Mouse (Mus musculus): Measurements from ENCODE around the gene Elmo1. TPM values are rescaled to one million over a fixed set of nuclear protein-coding genes. Genes with fewer than 3 reads are reported as not detected.

Elmo1 gene
- polyA plus RNA-seq, 1 experiment from 2014 or later: 45.9 TPM

DNA sequence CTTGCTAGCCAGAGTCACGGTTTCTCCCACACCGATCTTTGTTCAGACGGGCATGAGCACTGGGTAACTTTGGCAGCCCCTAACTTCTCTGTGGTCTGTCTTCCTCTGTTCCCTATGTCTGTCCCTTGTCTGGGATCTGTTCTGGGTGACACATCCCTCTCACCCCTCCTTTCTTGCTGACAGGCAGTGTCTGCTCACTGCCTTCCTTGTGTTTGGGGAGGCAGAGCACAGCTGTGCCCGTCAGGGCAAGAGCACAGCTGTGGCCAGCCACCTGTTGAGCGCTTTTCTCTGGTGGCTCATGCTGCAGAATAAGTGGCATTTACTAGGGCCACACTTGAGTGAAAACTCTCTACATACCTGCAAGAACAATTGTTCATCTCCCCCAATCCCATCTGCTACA, 116.7 kb downstream of the Elmo1 start:
- Histone ChIP-seq H3K4me1 (replicated peaks) (no peaks in the 10 kb centered on the region), H3K4me2 (no peak overlapping the region), H3K27ac (no peak overlapping the region), H3K9me3 (no peaks in the 10 kb centered on the region), H3K4me3 (no peak overlapping the region), H3K27me3 (no peaks in the 10 kb centered on the region), H3K36me3 (no peaks in the 10 kb centered on the region), H3K9ac (no peak overlapping the region)
- no peak for ATAC-seq (ENCODE audit: low FRiP score)
- WGBS: 64% methylated on average over 5 of the region's 5 CpGs

DNA sequence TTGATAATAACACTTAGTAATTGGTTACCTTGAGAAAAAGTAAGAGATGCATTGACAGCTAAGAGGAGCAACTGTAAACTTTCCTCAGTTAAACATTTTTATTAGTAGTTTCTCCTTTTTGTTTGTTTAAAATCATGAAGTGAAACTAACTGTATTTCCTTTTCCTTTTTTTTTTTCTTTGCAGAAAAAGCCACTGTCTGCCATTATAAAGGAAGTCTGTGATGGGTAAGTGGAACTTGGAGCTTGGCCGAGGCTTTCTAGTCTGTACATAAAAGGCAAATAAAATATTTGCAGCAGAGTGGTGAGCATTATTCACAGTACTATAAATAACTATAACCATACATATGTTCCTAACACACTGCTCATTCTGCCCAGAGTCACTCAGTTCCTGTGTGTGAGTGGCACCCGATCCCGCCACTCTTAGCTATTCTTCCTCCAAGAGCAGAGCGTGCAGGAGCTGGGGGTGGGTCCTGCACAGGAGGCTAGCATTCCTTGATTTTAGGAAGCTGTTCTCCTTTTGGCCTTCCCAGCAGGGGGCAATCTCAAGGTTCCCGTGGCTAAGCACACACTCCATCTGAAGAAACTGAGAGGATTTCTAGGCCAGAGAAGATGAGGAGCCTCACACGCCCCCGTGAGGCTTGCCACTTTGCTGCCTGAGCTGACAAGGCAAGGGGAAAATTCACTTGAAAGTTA, 117.7 kb downstream of the Elmo1 start:
- H3K36me3 ChIP-seq: no peaks in the 10 kb centered on the region
- H3K27me3 ChIP-seq: no peaks in the 10 kb centered on the region
- H3K4me3 ChIP-seq: no peak overlapping the region
- ATAC-seq (ENCODE audit: low FRiP score): no peak
- no peak overlapping the region for H3K4me2 ChIP-seq
- H3K4me1 ChIP-seq (replicated peaks): no peaks in the 10 kb centered on the region
- no peaks in the 10 kb centered on the region for H3K9me3 ChIP-seq
- no peak overlapping the region for H3K27ac ChIP-seq
- 69% methylated on average over 7 of the region's 7 CpGs for WGBS
- no peak overlapping the region for H3K9ac ChIP-seq

GRCm38 (mm10) chr13:20208867-20209266, 118.5 kb downstream of the Elmo1 start:
- no peaks in the 10 kb centered on the region for H3K4me1 ChIP-seq (replicated peaks)
- H3K4me3 ChIP-seq: no peak overlapping the region
- no peak overlapping the region for H3K4me2 ChIP-seq
- H3K9me3 ChIP-seq: no peaks in the 10 kb centered on the region
- no peaks in the 10 kb centered on the region for H3K27me3 ChIP-seq
- 94% methylated on average over 5 of the region's 5 CpGs for WGBS
- no peaks in the 10 kb centered on the region for H3K36me3 ChIP-seq
- no peak for ATAC-seq (ENCODE audit: low FRiP score)
- no peak overlapping the region for H3K9ac ChIP-seq
- no peak overlapping the region for H3K27ac ChIP-seq

DNA sequence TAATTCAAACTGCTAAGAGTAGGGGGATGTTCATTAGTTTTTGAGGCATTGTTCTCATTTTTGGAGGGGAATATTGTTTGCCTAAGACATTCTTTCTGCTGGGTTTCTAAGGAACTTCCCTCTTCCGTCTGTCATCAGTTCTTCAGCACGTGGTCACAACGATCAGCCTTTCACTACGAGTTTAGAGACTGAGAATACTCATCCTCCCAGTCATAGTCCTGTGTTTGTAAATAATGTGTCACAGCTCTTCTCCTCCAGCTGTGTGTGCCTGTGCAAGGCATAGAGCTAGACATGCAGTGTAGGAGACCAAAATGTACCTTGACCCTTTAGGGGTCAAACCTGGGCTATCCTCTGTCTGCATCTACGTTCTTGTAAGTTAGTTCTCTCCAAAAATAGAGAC, 121.4 kb downstream of the Elmo1 start:
- no peaks in the 10 kb centered on the region for H3K27me3 ChIP-seq
- no peak overlapping the region for H3K9ac ChIP-seq
- H3K4me1 ChIP-seq (replicated peaks): no peaks in the 10 kb centered on the region
- ATAC-seq (ENCODE audit: low FRiP score): no peak
- H3K36me3 ChIP-seq: no peaks in the 10 kb centered on the region
- H3K9me3 ChIP-seq: 0 out of 2 replicates have a peak, but pooled peaks cover 4% of the 10 kb centered on the region
- WGBS: 83% methylated on average over 5 of the region's 5 CpGs
- no peak overlapping the region for H3K4me3 ChIP-seq
- no peak overlapping the region for H3K4me2 ChIP-seq
- H3K27ac ChIP-seq: no peak overlapping the region

DNA sequence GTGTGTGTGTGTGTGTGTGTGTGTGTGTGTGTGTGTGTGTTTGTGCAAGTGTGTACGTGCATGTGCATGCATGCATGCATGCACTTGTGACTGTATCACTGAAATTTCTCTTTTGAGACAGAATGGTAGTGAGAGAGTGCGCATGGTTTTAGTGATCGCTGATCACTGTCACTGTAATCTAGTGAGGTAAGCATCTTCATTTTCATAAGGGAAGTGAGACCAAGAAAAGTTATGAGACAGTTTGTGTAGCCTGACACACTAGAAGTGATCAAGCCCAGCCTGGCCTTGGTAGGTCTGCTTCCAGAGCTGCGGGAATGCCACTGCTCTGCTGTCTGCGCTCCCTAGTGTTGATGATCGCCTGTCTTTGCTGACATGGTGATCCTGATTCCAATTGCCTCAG, 122.3 kb downstream of the Elmo1 start:
- no peak for ATAC-seq (ENCODE audit: low FRiP score)
- Histone ChIP-seq H3K36me3 (no peaks in the 10 kb centered on the region), H3K27me3 (no peaks in the 10 kb centered on the region), H3K27ac (no peak overlapping the region), H3K9me3 (0 out of 2 replicates have a peak, but pooled peaks cover 4% of the 10 kb centered on the region), H3K4me1 (replicated peaks) (no peaks in the 10 kb centered on the region), H3K4me3 (no peak overlapping the region), H3K9ac (no peak overlapping the region), H3K4me2 (no peak overlapping the region)
- 94% methylated on average over 6 of the region's 6 CpGs for WGBS

- H3K4me3 ChIP-seq: no peak overlapping the region
- H3K36me3 ChIP-seq: no peaks in the 10 kb centered on the region
- no peak for ATAC-seq (ENCODE audit: low FRiP score)
- no peak overlapping the region for H3K27ac ChIP-seq
- no peak overlapping the region for H3K4me2 ChIP-seq
- 89% methylated on average over 5 of the region's 5 CpGs for WGBS
- 0 out of 2 replicates have a peak, but pooled peaks cover 4% of the 10 kb centered on the region for H3K9me3 ChIP-seq
- H3K9ac ChIP-seq: no peak overlapping the region
- no peaks in the 10 kb centered on the region for H3K4me1 ChIP-seq (replicated peaks)
- no peaks in the 10 kb centered on the region for H3K27me3 ChIP-seq
Measured at GRCm38 (mm10) chr13:20213861-20214260, 123.5 kb downstream of the Elmo1 start.

DNA sequence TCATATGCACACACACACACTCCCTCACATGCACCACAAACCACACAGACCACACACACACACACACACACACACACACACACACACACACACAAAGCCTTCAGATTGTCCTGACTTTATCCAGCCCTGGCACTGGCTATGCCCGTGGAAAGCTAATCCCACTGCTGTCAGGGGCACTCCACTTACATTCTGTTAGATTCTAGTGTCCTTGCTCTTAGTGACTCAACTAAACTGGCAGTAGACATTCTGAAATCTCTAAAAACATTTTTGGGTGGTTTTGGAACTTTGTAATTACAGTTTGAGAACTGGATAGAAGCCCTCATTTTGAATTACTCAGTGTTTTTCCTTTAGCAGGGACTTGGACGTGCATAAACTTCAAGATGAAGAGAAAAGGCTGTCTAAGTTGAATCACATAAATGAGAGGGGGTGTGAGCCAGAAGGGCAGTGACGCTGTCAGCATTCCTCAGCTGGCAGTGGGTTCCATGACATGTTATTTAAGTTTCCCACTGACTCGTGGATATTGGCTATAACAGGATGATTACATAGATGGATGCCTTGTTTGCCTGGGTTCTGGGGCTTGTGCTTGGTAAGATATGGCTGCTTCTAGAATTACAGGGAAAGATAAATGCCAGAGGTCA, 127.2 kb downstream of the Elmo1 start:
- WGBS: 64% methylated on average over 4 of the region's 4 CpGs
- Histone ChIP-seq H3K9ac (no peak overlapping the region), H3K4me1 (replicated peaks) (no peaks in the 10 kb centered on the region), H3K9me3 (0 out of 2 replicates have a peak, but pooled peaks cover 4% of the 10 kb centered on the region), H3K4me2 (no peak overlapping the region), H3K4me3 (no peak overlapping the region), H3K27me3 (no peaks in the 10 kb centered on the region), H3K36me3 (no peaks in the 10 kb centered on the region), H3K27ac (no peak overlapping the region)
- ATAC-seq (ENCODE audit: low FRiP score): no peak

DNA sequence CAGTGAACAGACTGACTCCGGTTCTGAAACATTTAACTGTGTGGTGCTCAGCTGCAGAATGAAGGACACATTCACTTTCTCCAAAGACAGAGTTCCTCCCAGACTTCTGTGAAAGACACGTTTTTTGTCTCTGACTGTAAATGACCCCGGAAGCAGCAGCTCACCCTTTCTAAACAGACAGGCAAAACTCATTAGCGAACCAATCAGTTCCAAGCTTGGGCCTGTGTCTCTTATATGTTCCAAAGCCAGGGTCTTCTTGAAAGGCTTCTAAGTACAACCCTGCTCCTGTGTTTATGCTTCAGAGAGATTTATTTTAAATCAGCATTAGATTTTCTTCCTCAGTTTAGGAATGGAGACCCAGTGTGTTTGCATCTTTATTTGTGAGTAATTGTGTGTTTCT, 127.7 kb downstream of the Elmo1 start:
- no peak for ATAC-seq (ENCODE audit: low FRiP score)
- H3K36me3 ChIP-seq: no peaks in the 10 kb centered on the region
- H3K4me3 ChIP-seq: no peak overlapping the region
- 0 out of 2 replicates have a peak, but pooled peaks cover 4% of the 10 kb centered on the region for H3K9me3 ChIP-seq
- no peak overlapping the region for H3K4me2 ChIP-seq
- H3K27ac ChIP-seq: no peak overlapping the region
- no peaks in the 10 kb centered on the region for H3K4me1 ChIP-seq (replicated peaks)
- no peak overlapping the region for H3K9ac ChIP-seq
- H3K27me3 ChIP-seq: no peaks in the 10 kb centered on the region
- WGBS: 67% methylated on average over 4 of the region's 4 CpGs

DNA sequence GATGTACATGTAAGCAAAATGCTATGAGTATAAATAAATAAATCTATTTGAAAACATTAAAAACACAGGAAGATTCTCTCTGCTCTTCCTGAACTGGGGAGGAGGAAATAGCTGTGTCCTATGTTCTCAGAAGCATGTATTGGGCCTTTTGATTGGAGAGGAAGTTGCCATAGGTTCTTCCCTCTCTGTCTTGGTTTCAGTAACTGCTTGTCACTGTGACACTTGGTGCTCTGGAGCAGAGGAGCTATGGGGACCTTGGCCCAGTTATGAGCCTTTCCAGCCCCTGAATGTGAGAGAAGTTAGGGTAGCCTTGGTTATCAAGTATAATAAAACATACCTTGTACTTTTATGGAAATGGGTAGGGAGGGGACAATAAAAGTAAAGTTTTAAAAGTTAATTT, 130.0 kb downstream of the Elmo1 start:
- no peaks in the 10 kb centered on the region for H3K4me1 ChIP-seq (replicated peaks)
- no peak overlapping the region for H3K9ac ChIP-seq
- H3K27ac ChIP-seq: no peak overlapping the region
- ATAC-seq (ENCODE audit: low FRiP score): no peak
- 0 out of 2 replicates have a peak, but pooled peaks cover 4% of the 10 kb centered on the region for H3K9me3 ChIP-seq
- H3K4me3 ChIP-seq: no peak overlapping the region
- H3K4me2 ChIP-seq: no peak overlapping the region
- no peaks in the 10 kb centered on the region for H3K27me3 ChIP-seq
- no peaks in the 10 kb centered on the region for H3K36me3 ChIP-seq

- Histone ChIP-seq H3K4me3 (no peak overlapping the region), H3K9ac (no peak overlapping the region), H3K9me3 (no peaks in the 10 kb centered on the region), H3K36me3 (no peaks in the 10 kb centered on the region), H3K4me2 (no peak overlapping the region), H3K27me3 (no peaks in the 10 kb centered on the region), H3K4me1 (replicated peaks) (peaks cover 7% of the 10 kb centered on the region), H3K27ac (no peak overlapping the region)
- no peak for ATAC-seq (ENCODE audit: low FRiP score)
- WGBS: 48% methylated on average over 11 of the region's 11 CpGs
Measured at GRCm38 (mm10) chr13:20227923-20228705, 137.7 kb downstream of the Elmo1 start.

GRCm38 (mm10) chr13:20231837-20232728, 141.7 kb downstream of the Elmo1 start:
- Histone ChIP-seq H3K4me1 (replicated peaks) (peaks cover 7% of the 10 kb centered on the region), H3K36me3 (no peaks in the 10 kb centered on the region), H3K4me2 (no peak overlapping the region), H3K9me3 (no peaks in the 10 kb centered on the region), H3K4me3 (no peak overlapping the region), H3K27ac (0 out of 2 replicates have a peak overlapping the region, but pooled peaks have one; percentile 5), H3K9ac (no peak overlapping the region), H3K27me3 (no peaks in the 10 kb centered on the region)
- ATAC-seq (ENCODE audit: low FRiP score): peak; percentile 48; the same call in 1 of the 2 replicates
- 61% methylated on average over 11 of the region's 11 CpGs for WGBS

DNA sequence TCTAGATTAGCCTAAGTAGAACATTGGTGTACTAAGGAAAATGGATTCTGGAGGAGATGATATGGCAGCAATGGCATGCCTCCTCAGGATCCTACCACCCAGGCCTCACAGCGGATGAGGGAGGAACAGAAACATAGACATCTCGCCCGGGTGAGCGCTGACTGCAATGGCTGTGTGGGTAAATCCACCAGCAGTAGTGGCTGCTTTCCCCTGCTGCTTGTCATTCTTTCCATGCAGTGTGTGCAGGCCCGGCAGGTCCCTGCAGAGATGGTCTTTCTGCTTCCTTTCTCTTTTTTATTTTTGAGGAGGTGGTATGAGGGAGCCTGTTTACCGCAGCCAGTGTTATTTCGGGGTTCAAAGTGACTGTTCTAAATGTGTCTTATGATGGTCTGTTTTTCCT, 143.3 kb downstream of the Elmo1 start:
- no peak overlapping the region for H3K27ac ChIP-seq
- H3K9ac ChIP-seq: no peak overlapping the region
- 88% methylated on average over 7 of the region's 7 CpGs for WGBS
- H3K4me3 ChIP-seq: no peak overlapping the region
- no peaks in the 10 kb centered on the region for H3K9me3 ChIP-seq
- peaks cover 4% of the 10 kb centered on the region; the same call in 1 of the 2 replicates for H3K4me1 ChIP-seq (replicated peaks)
- no peaks in the 10 kb centered on the region for H3K27me3 ChIP-seq
- no peak overlapping the region for H3K4me2 ChIP-seq
- ATAC-seq (ENCODE audit: low FRiP score): no peak
- no peaks in the 10 kb centered on the region for H3K36me3 ChIP-seq

All from hindbrain, embryonic 13.5 days (tissue).